Mouse (Mus musculus) adrenal gland, adult 2 months (tissue): ENCODE results near the gene Rab6b. TPM values are rescaled to one million over a fixed set of nuclear protein-coding genes. Genes with fewer than 3 reads are reported as not detected.

Source experiments
- polyA plus RNA-seq: library from polyadenylated mRNA; depleted of rRNA; stranded (reverse); fragments of >200 nt; gene quantifications from 2 replicates; pipeline ENCODE4 v1.2.3, GENCODE M21; 2012; rRNA removed
- total RNA-seq, 2 experiments: library from RNA; stranded (reverse); gene quantifications; 2 replicates each; pipeline ENCODE4 v1.2.3; 2021

Gene Rab6b
- total and polyA plus RNA-seq, 3 experiments: 2.4 to 18.9 (median 3.1) TPM

Other genes with a start within 250 kb of the Rab6b start
- gene Slco2a1, start 123.1 kb upstream of the Rab6b start, total RNA-seq: 1 to 10 TPM; 2.2 to 3.9 TPM
- gene Slco2a1, start 123.1 kb upstream of the Rab6b start, polyA plus RNA-seq: 6.9 and 7.1 TPM in 2 replicates
- gene Srprb, start 90.3 kb downstream of the Rab6b start, total RNA-seq: 10 to 100 TPM; 40.7 to 44.0 TPM
- 59.4 and 65.7 TPM in 2 replicates for gene Srprb, start 90.3 kb downstream of the Rab6b start, polyA plus RNA-seq
- gene Gm20425, start 118.5 kb downstream of the Rab6b start, total RNA-seq: 10 to 100 TPM; 13.3 to 20.2 TPM
- gene Gm20425, start 118.5 kb downstream of the Rab6b start, polyA plus RNA-seq: 0.06 TPM in 1 of 2 replicates, not detected in the other
- 100 to 1,000 TPM; 241 to 278 TPM for gene Trf, start 118.7 kb downstream of the Rab6b start, total RNA-seq
- gene Trf, start 118.7 kb downstream of the Rab6b start, polyA plus RNA-seq: 430 and 1,156 TPM in 2 replicates
- gene 1300017J02Rik, start 193.3 kb downstream of the Rab6b start, total RNA-seq: 1 to 10 TPM in 1 of 2 experiments, not detected in 1; 1.5 TPM
- gene 1300017J02Rik, start 193.3 kb downstream of the Rab6b start, polyA plus RNA-seq: 0.24 TPM in 1 of 2 replicates, not detected in the other
- 10 to 100 TPM; 23.2 to 28.9 TPM for gene Topbp1, start 193.4 kb downstream of the Rab6b start, total RNA-seq
- gene Topbp1, start 193.4 kb downstream of the Rab6b start, polyA plus RNA-seq: 5.5 and 8.6 TPM in 2 replicates